Mouse (Mus musculus) thymus, postnatal 4 days (tissue): ENCODE data around the gene Prkcsh.
A peak's percentile ranks its signal among the peaks of the same experiment; 100 is the strongest.

Source experiments
- DNase-seq: peaks from one replicate; pipeline ENCODE4 v3.0.0; 2021

Gene Prkcsh

DNA sequence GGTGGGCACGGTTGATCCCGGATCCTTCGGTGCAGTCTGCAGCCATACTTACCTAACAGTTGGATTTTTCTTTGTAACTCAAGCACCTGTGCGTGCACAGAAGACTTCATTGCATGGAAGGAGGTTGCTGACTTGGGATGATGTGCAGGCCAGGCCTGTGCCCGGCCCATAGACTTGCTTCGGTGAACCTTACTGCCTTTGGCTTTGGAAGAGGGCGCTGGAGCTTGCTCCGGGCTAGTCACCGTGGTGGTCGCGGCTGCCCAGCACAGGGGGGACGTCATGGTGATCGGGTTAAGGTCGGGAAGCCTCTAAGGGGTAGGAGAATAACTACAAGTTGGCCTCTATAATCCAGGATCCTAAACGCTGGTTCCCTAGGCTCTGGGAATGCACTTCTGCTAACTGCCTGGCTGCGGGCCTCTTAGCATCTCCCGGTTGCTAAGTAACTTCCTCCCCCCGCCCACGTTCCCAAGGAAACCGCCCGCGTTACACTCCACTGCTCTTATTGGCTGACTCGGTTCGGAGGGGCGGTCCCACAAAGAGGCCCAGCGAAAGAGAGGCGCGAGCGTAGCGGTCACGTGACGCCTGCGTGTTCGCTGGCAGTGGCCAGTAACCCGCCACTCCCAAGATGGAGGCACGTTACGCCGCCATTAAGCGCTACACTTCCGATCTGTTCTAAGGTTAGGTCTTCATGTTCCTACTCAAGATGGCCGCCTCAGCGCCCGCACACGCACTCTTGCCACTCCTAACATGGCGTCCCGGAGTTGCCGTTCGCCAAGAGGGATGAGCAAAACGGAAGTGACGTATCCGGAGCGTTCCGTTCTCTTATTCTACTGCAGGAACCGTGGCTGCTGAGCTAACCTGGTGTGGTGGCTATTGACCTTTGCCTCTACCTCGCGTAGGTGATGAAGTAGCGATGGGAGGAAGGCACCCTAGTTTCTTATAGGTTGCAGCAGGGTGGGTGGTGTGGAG lies at the start of gene Prkcsh, which contains the start of gene Ccdc151:
TSS of gene Prkcsh (plus strand) at position 613 of the 969 bp plus-strand sequence.
TSS of gene Ccdc151 (minus strand) at position 441 of the 969 bp plus-strand sequence.
- peak; percentile 98 for DNase-seq

DNA sequence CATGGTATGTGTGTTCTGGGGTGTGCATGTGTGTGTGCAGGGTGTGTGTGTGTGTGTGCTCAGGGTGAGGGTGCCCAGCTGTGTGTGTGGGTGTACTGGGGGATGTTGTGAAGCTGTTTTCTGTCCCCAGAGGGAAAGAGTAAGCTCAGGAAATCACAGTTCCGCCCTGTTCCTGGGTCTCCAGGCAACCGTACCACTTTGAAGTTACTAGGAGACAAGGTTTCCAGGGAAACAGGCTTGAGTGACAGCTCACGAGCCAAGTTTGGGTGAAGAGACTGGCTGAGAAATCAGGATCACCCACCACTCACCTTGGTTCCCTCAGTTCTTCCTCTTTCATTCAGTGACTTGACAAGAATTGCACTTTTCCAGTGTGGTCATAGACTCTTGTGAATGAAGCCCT lies 49.0 kb upstream of the Prkcsh start:
- DNase-seq, result no peak

DNA sequence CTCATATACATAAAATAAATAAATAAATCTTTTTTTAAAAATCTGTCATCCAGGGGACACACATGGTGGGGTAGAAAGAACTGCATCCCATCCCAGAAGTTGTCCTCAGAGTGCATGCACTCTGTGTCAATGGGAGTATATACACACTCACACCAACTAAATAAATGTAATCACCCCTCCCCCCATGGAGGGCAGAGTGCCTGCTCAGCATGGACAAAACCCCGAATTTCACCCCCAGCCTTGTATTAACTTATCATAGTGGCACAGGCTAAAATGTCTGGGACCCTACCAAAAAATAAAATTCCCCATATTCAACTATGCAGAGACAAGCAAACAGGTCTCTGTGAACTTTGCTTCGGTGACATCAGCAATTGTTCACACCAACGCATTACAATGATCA lies 48.0 kb upstream of the Prkcsh start:
- no peak for DNase-seq

DNA sequence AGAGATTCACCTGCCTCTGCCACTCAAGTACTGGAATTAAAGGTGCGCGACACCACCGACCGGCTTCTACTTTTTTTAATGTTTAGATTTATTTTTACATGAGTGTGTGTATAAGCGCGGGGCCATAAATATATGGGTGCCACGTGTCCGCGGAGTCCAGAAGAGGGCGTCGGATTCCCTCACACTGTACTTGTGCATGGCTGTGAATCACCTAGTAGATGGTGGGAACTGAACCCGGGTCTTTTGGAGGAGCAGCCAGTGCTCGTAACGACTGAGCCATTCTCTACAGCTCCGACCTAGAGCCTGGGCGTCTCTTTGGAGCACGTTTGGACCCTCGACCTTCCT lies 47.4 kb upstream of the Prkcsh start:
- DNase-seq, result peak; percentile 75

DNA sequence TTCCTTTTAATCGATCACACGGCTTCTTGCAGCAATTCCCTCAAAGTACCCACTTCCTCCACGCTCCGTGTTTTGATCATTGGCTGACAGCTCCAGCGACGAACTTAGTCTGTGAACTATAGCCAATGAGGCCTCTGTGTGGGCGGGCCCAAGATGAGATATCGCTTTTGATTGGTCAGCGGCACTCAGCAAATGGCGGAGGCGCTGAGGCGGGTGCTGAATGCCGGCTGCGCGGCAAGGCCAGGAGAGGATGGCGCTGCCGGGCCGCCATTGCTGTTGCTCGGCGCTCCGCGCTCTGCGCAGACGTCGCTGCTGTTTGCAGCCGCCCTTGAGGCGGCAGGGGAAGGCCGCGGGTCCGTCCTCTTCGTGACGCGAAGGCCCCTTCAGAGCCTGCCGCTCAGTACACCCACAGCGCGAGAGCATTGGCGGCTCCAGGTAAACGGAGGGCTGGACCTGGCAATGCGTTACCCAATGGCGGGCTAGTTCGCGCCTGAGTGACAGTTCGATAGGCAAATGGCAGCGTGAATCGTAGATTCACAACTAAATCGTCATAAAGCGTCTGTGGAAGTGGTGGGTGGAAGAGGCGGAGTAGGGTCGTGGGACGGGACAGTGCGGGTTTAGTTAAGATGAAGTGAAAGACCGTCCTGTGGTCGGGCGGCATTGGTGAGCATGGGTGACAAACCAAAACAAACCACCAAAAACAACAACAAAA lies 46.9 kb upstream of the Prkcsh start, which contains the start of gene Swsap1:
TSS of gene Swsap1 (plus strand) at position 186 of the 712 bp plus-strand sequence.
- DNase-seq, result peak; percentile 97

DNA sequence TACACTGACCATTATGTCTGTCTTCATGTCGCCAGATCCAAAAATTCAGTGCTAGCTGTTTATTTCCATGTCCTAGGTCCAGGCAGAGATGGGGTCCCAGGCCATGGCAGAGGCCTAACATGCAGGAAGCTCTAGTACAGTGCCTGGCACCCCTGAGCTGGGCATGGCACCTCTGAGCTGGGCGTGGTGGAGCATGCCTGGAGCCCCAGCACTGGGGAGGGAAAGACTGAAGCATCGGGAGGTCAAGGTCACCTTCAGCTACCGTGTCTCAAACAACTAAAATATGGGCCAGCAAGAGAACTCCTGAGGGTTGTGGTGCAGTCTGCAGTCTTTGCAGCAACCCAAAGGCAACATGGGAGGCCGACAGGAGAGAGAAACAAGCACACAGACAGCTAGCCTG lies 44.2 kb upstream of the Prkcsh start:
- DNase-seq, result no peak

DNA sequence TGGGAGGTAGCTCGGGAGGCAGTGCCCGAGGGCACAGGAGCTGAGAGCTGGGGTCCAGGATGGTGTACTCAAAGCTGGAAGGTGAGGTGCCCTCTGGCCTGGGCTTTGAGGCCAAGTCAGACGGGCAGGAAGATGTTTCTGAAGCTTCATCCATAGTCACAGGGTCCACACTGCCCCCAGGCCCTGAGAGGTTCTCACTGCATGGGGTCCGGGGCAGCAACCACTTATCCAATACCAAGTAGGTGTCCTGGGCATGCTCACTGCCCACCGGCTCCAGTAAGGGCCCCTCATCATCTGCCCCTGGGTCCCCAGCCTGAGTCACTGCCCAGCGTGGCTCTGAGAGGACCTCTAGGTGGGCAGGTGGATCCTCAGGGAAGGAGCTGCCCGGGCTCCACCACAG lies 43.4 kb upstream of the Prkcsh start:
- DNase-seq, result no peak

DNA sequence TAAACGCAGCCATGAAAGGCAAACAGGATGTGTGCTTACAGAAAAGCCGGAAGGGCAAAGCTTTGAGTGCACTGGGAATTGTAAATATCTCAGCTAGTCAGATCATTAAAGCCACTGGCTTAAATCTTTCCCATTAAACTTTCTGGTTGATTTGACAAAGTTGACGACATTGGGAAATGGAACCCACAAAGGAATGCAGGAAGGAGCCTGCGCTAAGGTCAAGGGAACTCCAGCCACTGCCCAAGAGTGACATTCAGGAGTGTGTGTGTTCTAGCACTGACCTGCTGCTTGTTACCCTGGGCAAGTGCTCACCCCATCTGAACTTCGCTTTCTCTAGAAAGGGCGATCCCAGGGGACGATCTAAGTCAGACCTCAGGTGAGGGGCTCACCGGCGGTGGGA lies 42.5 kb upstream of the Prkcsh start:
- DNase-seq, result no peak

DNA sequence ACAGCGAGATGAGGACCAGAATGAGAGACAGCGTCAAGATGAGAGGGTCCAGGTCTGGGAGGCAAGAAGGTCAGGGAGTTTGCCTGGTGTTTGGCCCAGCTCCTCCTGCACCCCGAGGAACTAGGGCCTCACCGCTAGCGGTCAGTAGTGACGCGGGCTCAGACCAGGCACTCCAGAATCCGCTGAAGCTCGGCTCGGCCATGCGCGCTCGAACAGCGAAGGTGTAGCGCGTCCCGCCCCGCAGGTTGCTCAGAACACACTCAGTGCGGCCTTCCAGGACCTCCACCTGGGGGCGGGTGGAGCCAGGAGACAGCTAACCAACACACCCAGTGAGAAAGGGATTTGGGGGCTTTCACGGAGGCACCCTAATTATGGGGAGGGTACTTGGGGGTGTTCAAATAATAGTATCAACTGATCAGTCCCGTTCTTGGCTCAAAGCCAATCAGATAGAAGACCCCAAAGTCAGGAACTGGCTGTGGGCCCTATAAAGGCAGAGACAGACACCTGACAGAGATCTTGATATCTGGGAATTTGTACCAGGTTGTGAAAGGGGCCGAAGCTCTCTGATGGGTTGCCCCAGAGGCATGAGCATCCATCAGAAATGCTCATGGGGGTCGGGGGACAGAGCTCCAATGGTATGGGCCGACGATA lies 41.9 kb upstream of the Prkcsh start:
- no peak for DNase-seq

DNA sequence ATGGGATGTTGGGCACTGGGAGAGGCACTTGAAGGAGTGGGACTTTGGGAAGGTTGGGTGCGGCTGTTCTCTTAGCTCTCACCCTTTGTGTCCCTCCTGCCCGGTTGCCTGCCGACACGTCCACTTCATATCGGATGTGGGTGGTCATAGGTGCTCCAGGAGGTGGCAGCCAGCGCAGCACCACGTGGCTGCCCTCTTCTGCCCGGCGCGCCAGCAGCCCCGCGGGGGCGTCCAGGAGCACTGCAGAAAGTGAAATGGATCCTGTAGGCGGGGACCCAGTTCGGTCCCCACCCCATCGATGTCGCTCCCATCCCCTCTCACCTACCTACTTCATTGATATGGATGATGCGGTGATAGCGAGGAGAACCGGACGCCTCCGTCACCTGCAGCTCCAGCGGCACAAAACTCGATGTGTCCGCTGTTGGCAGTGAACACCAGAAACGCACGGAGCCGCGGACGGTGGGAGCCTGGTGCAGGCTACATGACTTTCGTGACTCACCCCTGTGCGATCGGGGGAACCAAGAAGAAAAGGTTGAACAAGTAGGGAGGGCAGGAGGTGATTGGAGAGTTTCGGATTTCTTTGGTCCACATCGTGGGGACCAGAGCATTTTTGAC lies 41.1 kb upstream of the Prkcsh start:
- DNase-seq, result peak; percentile 25

DNA sequence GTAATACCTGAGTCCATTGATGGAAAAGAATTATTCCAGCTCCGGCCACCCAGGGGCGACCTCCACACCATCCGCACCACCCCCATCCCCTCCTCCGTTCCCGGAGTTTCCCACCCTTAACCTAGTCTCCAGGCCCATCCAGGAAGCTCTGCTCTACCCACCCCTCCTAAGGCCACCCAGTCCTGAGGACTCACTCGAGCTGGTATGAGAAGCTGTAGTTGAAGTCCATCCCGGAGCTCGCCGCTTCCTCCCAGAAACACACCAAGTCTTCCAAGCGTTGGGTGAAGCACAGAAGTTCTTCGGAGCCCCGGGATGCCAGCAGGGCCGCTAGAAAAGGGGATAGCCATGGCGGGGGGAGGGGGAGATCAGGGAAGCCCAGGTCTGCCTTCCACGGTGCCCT lies 40.6 kb upstream of the Prkcsh start:
- DNase-seq, result no peak

DNA sequence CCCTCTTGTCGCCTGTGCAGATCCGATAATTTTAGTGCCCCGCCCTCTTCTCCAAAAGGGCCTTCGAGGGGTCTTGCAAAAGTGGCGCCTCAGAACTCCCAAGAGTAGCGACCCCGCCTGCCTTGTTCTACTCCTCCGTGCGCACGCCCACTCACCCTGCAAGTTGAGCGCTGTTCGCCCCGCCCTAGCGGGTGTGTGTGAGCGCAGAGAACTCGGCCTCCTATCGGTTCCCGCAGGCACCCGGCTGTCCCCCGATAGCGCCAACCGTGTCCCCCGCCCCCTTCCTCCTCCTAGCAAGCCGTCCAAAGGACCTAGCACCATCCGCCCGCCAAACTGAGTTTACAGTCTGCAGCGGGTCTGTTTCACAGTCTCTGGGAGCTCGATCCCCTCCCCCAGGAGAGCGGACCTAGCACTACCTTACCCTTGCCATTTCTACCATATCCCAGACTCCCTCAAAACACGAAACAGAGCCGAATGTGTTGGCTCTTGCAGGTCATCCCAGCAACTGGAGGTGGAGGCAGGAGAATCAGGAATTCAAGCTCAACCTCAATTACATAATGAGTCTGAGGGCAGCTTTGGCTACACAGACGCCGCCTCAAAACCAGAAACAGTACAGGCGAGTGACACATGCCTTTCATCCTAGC lies 40.1 kb upstream of the Prkcsh start:
- peak; percentile 82 for DNase-seq

DNA sequence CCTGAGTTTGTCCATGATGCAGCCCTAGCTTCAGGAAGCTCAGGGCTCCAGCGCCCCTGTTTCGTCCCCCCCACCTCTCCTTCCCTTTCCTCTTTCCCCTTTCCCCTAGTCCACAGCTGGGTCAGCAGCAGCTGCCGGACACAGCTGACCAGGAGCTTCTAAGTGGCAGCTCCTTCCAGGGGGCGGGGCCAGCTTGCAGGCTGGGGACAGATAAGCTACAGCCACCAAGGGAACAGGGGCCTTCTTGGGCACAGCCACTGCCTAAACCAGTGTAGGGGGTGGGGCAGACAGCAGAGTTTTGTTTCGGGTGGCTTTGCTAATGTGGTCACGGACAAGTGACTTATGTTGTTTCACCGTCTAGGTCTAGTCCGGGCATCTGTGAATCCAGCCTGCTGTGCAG lies 39.2 kb upstream of the Prkcsh start, which contains the start of gene Epor:
TSS of gene Epor (minus strand) at position 90 of the 400 bp plus-strand sequence.
- DNase-seq, result no peak

DNA sequence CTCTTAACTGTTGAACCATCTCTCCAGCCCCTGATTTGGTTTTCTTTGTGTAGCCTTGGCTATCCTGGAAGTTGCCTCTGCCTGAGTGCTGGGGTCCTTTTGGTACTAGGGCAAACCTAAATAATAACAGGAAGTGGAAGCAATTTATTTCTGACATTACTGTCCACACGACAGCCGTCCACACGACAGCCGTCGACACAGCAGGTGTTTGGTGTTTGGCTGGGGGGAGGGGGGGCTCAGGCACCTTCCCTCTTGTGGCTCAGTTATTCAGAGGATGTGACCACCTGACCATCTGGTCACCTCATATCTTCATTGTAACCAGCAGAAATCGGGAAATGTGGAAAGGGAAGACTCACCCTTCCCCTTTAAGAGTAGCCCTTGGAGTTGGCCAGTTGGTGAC lies 33.7 kb upstream of the Prkcsh start:
- no peak for DNase-seq

DNA sequence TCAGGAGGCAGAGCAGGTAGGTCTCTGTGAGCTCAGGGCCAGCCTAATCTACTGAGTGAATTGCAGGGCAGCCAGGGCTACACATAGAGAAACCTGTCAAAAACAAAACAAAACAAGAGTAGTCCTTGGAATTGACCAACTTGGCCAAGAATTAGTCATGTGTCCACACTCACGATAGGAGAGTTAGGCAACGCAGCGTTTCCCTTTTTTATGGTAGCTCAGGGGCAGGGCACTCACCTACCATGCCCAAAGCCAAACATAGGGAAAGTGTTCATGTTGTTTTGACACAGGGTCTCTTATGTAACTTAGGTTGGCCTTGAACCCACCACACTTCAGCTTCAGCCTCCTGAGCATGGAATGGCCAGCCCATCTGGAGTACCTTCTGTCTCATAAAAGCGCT lies 33.3 kb upstream of the Prkcsh start:
- DNase-seq, result no peak

DNA sequence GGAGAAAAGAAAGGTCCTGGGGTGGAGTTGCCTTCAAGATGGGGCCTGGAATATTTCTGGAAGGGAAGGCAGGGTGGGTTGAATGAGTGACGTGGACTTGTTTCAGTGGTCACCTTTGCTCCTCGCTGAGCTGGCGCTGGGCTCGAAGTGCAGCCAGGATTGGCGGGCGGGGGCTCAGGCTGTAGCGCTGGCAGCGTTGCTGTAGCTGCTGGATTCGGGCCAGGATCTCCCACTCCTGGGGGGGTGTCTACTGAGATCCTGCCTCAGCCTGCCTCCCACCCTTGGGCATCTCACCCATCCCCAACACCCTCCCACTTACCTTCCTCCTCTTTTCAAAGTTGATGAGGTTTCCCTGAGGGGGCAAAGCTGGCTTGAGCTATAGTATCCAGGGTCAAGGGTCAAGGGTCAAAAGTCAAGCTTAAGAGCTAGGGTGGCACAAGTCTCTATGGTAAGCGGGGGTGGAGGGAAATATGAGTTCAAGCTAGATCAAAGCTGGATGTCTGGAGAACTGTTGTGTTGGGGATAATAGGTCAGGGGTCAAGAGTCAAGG lies 25.9 kb upstream of the Prkcsh start:
- no peak for DNase-seq

DNA sequence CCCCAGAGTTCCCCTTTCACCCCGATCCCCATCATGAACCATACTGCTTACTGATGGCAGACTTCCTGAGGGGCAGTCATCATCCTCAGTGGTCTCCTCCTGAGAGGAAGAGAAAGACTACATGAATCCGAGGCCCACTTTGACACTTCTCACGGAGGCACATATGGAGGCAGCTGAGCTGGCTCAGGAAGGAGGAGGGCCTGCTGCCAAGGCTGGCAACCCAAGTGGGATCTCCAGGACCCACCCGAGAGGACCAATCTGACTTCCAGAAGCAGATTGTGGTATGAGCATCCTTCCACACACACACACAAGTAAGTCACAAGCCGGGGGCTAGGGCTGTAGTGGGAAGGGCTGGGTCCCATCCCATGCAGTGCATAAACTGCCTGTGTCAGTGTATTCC lies 25.3 kb upstream of the Prkcsh start:
- DNase-seq, result no peak

DNA sequence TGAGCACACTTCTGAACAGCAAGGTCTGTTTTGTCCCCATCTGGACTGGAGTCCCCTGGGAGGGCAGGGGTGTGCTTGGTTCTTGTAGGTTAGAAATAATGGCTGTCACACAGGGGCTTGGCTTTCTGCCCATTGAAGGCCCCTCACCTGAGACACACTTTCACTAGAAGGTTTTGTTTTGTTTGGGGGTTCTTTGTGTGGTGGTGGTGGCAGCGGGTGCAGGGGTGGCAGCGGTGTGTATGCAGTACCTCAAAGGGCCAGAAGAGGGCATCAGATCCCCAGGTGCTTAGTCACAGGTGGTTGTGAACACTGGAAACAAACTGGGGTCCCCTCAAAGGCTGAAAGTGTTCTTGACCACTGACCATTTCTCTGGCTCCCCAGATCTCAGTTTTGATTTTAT lies 24.6 kb upstream of the Prkcsh start:
- DNase-seq, result peak; percentile 81

DNA sequence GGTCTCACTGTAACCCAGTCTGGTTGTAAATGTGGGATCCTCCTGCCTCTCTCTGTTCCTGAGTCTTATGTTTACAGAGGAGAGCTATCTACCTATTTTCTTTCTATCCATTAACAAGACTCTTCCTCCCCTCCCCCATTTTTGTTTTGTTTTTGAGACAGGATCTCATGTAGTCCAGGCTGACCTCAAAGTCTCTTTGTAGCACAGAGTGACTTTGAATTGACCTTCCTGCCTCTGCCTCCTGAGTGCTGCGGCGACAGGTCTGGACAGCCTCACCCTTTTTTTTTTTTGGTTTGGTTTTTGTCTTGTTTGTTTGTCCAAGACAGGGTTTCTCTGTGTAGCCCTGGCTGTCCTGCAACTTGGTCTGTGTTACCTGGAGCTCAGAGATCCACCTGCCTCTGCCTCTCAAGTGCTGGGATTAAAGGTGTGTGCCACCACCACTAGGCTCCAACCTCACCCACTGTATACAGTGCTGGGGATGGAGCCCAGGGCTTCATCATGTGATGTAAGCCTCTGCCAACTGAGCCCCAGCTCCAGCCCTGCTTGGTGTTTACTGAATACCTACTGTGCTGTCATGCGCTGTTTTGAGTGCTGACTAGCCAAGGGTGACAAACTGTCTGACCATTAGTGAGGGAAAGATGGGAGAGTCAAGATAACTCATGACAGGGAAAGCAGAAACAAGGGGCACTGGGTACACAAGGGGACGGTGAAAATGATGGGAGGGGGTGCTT lies 24.0 kb upstream of the Prkcsh start:
- DNase-seq, result no peak

DNA sequence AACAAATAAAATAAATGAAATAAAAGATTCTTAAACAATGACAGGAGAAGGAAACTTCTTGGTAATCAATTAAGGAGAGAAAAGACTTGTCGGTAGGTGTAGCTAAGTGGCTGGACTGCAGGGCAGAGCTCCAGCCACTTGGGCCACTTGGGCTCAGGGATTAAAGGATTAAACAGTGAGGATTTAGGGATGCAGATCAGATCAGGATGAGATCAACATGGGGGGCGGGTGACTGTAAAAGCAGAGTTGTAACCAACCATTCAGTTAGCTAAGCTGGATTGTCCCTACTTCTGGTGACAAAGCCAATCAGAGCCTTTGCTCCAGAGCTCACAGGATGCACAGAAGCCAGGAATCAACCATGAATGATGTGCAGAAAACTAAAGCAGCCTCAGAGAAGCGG lies 18.7 kb upstream of the Prkcsh start:
- no peak for DNase-seq

DNA sequence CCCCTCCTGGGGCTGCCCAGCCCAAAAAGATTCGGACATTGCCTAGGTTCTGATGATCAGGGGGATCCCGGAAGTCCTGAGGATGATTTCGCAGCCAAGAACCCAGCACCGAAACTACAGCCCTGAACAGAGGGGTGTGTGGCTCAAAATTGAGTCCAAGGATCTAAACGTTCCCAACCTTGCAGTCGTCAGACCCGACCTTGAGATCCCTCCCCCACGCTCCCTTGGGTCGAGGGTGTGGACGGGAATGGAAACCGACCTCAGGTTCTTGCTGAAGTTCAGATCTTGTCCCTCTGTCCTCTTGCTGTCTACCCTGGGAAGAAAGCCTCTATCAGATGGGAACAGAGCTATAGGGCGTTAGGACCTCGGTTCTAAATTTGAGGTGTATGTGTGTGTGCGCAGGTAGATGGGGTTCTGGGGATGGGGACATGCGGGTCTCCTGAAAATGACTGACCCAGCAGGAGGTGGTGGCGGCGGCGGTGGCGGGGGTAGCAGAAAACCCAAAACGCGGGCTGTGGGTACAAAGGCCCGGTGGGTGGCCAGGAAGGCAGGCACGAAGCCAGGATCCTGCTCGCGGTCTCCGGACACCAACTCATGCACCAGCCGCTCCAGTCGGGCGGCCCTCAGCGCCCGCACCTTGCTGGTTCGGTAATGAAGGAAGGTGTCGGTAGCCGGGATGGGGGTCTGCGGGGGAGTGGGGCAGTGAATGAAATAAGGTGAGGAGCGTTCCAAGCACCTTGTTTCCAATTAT lies 14.8 kb upstream of the Prkcsh start:
- no peak for DNase-seq
